Mouse (Mus musculus): ENCODE measurements around the gene Fgf8. TPM values are rescaled to one million over a fixed set of nuclear protein-coding genes. Genes with fewer than 3 reads are reported as not detected.

The Fgf8 gene
- total RNA-seq, 1 experiment from 2014 or later, result not detected

- peak; percentile 32 for DNase-seq
Observed at GRCm38 (mm10) chr19:45748691-45749242, 6.1 kb upstream of the Fgf8 start.

GRCm38 (mm10) chr19:45748206-45748605 lies 5.5 kb upstream of the Fgf8 start:
- DNase-seq, result no peak

- DNase-seq, result peak; percentile 90
Observed at GRCm38 (mm10) chr19:45747028-45747867, 4.5 kb upstream of the Fgf8 start.

- DNase-seq, result peak; percentile 86
Observed at GRCm38 (mm10) chr19:45746153-45747020, 3.7 kb upstream of the Fgf8 start.

- DNase-seq, result no peak
Observed at GRCm38 (mm10) chr19:45745344-45746152, 2.8 kb upstream of the Fgf8 start.

- no peak for DNase-seq
Observed at GRCm38 (mm10) chr19:45743619-45744018, 904 bp upstream of the Fgf8 start.

GRCm38 (mm10) chr19:45742984-45743575 lies 365 bp upstream of the Fgf8 start:
- no peak for DNase-seq

- DNase-seq, result no peak
Observed at GRCm38 (mm10) chr19:45741431-45742217, 1.1 kb downstream of the Fgf8 start.

GRCm38 (mm10) chr19:45740817-45741216 lies 1.9 kb downstream of the Fgf8 start:
- DNase-seq, result no peak

GRCm38 (mm10) chr19:45740233-45740632 lies 2.5 kb downstream of the Fgf8 start:
- DNase-seq, result no peak

GRCm38 (mm10) chr19:45738521-45738920 lies 4.2 kb downstream of the Fgf8 start:
- no peak for DNase-seq

GRCm38 (mm10) chr19:45737846-45738484 lies 4.8 kb downstream of the Fgf8 start:
- no peak for DNase-seq

- no peak for DNase-seq
Observed at GRCm38 (mm10) chr19:45737208-45737845, 5.4 kb downstream of the Fgf8 start.

GRCm38 (mm10) chr19:45736855-45737207 lies 5.9 kb downstream of the Fgf8 start:
- peak; percentile 70 for DNase-seq

GRCm38 (mm10) chr19:45736241-45736640 lies 6.5 kb downstream of the Fgf8 start:
- DNase-seq, result no peak

GRCm38 (mm10) chr19:45734762-45735161 lies 8.0 kb downstream of the Fgf8 start:
- DNase-seq, result no peak

GRCm38 (mm10) chr19:45734191-45734590 lies 8.5 kb downstream of the Fgf8 start:
- DNase-seq, result no peak

GRCm38 (mm10) chr19:45733564-45733963 lies 9.2 kb downstream of the Fgf8 start:
- DNase-seq, result no peak

- DNase-seq, result no peak
Observed at GRCm38 (mm10) chr19:45731658-45732057, 11.1 kb downstream of the Fgf8 start.

GRCm38 (mm10) chr19:45730042-45730441 lies 12.7 kb downstream of the Fgf8 start:
- DNase-seq, result no peak
